Mouse (Mus musculus): ENCODE results near the gene Rbms3.

Rbms3 gene

DNA sequence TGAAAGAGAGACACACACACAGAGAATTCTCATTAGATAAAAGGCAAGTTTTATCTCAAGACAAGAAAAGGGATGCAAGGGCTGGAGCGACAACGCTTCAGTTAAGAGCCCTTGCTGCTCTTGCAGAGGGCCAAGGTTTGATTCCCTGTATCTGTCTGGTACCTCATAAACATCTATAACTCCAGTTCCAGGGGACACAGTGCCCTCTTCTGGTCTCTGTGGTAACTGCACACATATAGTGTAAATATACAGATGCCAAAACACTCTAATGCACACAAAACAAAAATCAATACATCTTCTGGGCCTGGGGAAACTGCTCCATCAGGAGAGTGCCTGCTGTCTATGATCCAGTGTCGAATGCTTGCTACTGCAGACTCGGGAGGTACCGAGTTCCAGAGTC lies 145.3 kb downstream of the Rbms3 start:
- no peak for DNase-seq (ENCODE audit: low read depth, low spot score)

DNA sequence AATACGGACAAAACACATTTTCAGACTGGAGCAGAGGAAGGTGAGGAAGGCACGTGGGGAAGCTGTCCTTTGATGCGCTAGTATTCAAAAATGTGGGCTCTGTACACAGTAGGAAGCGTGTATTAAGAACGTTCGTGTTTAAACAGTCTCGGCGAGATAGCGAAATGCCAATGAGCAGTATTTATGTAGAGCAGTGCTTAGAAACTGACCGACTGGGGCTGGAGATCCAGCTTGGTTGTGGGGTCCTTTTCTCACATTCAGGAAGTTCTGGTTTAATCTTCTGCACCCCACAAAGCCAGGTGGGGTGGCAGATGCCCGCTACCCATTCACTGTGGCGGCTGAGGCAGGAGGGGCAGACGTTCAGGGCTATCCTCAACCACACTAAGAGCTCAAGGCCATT lies 153.0 kb downstream of the Rbms3 start:
- DNase-seq (ENCODE audit: low read depth, low spot score), result no peak

DNA sequence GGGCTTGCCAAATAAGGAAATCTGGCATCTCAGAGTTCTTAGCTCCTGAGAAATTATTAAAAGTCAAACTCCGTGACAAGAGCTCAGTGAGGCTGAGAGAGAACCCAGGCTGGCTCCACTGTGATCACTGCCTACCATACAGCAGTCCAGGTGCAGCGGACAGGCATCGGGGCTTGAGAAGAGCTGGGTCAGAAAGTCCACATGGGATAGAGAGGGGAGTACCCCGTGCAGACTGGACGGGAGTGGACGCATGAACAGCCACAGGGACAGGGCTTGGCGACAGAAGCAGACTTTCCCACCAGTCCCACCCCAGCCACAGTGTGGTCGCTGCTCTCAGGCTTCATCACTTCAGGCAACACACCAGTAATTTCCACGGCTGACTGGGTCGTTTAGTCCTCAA lies 176.9 kb downstream of the Rbms3 start:
- no peak for DNase-seq (ENCODE audit: low read depth, low spot score)

DNA sequence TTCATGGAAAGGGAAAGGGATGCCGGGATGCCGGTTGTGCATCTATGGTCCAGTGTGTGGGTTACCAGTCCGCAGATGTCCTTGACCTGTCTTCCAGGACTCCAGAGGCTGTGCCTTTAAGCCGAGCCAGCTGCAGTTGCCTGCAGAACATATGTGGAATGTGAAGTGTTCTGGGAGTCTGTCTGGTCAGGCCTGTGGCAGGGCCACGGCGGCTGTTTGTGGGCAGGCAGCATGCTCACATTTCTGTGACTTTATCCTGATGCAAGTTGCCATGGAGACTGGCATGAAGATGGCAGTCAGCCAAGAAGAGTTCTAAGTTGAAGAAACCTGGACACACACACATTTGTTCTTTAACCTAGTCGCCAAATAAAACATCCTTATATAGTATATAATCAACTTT lies 187.1 kb downstream of the Rbms3 start:
- DNase-seq (ENCODE audit: low read depth, low spot score), result no peak

DNA sequence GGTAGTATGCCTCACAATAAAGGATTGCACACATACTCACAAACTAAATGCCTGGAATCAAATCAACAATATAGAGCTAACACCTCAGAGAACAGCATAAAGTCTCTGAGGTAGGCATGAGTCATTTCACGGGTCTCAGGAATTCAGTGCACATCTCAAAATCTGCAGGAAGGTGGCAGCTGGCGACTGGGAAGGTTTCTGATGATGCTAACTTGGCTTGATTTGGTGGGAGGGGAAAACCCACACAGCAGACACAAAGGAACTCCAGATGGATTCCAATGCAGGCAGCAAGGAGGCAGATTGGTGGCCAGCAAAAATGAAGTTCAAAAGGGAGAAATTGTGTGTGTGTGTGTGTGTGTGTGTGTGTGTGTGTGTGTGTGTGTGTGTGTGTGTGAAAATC lies 193.9 kb downstream of the Rbms3 start:
- DNase-seq (ENCODE audit: low read depth, low spot score), result no peak

DNA sequence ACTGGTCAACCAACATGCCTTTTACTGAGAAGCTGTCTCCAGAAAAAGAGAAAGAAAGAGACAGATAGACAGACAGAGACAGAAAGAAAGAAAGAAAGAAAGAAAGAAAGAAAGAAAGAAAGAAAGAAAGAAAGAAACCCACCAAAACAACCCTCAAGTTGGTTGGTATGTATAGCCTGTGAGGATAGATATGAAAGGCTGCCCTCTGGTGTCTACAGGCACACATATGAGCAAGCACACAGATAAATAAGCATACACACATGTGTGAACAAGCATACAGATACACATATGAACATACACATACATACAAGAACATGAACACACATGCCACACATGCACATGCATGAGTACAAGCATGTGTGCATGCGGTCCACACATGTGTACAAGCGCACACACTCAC lies 199.0 kb downstream of the Rbms3 start:
- DNase-seq (ENCODE audit: low read depth, low spot score), result no peak

DNA sequence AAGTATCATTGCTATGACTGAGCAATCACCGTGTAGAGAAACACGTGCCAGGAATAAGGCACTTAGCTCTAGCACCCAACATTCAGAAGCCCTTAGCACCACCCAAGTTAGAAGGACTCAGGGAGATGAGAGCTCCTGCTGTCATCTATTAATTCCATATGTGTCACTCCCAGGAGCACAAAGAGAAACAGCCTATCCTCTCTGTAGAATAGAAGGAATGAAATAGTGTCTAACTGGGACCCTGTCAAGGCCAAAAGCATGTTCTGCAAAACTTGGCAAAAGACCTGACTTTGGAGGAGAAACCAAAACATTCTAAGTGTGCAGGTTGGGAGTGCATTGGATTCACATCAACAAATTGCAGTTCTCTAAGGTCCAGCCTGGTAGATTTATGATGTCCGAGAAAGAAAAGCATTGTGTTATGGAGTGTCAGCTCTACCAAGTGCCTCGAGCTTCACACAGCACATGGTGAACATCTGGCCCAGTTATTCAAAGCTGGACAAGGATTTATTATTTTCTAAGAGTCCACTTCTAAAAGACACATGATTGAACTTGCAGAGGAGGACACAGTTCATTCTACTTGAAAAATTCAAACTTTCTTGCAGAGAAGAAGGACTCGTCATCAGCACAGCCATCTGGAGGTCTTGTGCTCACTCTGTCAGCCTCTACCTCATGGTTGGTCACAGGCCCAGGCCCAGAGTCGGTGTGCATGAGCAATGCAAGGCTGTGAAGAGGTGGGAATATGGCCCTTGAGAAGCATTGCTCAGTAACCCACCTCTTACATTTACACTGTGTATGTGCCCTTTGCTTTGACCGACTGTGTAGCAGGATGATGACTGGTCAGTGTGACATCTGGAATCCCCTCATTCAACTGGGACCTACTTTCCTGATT lies 200.3 kb downstream of the Rbms3 start:
- DNase-seq (ENCODE audit: low read depth, low spot score), result no peak

DNA sequence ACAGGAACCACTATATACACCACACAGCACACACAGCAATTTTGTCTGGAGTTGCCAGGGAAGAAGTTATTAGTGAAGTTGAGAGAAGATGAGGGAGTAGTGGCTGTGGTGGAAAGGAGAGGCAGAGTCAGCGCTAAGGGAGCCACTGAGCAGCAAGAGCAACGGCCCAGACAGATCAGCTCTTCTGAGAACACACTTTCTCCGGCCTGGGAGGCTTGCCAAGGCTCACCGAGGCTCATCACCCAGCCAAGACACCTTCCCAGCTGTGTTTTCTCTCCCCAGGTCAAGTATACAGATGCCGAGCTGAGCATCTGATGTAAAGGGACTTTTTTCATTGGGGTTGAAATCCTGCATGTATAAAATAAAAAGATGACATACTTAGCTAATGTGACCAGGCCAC lies 206.5 kb downstream of the Rbms3 start:
- DNase-seq (ENCODE audit: low read depth, low spot score), result no peak

DNA sequence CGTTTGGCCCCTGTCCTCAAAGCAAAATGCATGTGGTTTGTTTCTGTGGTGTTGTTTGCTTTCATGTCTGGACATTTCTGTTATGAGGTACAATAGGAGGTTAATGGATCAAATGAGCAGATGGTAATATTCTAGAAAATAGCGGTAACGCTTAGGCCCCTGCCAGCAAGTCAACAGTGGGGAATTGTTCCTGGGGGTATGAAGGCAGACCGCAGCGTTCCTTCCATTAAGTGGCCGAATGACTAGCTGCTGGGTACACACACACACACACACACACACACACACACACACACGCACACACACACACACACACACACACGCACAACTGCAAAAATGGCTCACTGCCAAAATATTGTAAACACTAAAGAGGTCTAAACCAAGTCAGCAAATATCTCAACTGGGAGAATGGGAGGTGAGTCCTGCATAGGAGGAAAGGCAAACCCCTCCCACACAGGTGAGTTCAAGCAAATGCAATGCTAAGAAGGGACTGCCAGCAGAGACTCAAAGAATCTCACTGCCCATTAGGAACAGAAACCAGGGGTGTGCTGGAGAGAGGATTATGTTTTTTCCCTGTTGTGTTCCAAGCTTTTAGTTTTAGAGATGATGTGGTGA lies 209.7 kb downstream of the Rbms3 start:
- DNase-seq (ENCODE audit: low read depth, low spot score), result no peak

DNA sequence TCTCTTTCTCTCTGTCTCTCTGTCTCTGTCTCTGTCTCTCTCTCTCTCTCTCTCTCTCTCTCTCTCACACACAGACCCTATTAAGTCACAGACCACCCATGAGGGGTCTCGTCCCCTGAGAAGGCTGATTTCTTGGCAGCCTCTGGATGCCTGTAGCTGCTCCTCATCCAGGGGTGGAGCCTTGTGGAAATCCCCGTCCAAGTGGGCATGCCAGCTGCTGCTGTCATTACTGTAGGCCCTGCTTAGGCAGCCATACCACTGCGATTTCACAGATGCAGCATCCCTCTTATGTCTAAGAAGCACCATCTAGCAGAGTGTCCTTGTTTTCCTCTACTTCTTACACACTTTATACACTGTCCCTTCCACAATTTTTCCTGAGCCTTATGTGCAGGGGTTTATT lies 216.5 kb downstream of the Rbms3 start:
- no peak for DNase-seq (ENCODE audit: low read depth, low spot score)

DNA sequence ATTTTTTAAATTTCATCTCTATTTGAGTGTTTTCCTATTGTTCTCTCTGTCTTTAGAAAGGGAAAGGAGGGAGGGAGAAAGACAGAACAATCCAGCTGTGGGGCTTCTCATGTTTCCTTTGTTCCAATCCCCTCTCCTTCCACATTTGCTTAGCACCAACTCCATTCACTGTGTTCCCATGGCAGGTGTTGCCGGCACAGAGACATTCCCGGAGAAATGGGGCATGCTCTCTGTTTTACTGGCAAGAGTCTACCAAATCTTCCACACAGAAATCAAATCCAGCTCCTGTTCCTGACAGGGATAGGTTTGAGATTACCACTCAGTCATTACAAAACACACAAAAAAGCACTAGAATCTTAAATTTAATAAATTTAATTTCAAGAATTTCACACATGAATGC lies 217.1 kb downstream of the Rbms3 start:
- DNase-seq (ENCODE audit: low read depth, low spot score), result no peak

DNA sequence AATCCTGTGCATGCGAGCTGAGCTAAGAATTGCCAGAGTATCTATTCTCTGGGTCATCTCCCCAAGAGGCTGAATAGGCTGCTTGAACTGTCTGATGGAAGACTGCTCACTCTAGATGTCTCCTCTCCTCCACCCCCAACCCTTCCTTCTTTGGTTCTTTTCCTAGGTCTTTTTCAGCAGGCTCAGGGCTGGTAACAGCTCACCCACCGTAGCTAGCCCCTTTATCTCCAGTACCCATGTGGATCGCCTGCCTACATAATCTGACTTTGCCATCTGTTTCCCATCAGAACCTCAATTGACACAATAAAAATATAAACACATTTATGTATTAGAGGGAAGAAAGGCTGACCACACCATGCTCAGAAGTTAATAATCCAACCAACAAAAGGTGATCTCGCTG lies 225.1 kb downstream of the Rbms3 start:
- DNase-seq (ENCODE audit: low read depth, low spot score), result no peak

DNA sequence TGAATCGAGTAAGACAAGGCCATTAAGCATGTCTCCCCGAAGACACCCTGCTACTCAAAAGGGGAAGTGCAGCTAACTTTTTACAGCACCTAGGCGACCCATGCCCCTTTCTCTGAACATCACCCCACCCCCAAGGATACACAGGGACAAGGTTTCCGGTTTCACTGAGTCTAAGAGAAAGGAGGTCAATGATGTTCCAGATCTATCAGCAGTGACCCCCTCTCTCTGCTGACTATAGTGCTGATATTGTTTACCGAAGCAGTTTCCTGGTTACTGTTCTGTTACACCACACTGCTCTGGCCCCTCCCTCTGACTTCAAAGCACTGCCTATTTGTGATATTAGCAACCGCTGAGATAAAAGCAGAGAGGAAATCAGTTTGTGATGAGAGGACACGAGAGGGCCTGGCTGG lies 229.4 kb downstream of the Rbms3 start:
- DNase-seq (ENCODE audit: low read depth, low spot score), result no peak

DNA sequence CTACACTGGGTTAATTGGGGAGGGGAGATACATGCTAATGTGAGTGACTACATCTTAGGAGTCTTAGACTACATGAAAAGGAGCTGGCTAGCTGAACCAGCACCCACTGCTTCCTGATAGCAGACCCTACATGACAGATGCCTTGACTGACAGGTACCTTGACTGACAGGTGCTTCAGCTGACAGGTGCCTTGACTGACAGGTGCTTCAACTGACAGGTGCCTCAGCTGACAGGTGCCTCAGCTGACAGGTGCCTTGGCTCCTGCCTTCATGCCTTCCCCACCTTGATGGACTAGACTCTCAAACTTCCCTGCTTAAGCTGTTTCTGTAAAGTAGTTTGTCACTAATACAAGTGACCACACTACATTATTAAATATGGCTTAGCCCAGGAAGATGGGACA lies 232.6 kb downstream of the Rbms3 start:
- DNase-seq (ENCODE audit: low read depth, low spot score), result no peak

DNA sequence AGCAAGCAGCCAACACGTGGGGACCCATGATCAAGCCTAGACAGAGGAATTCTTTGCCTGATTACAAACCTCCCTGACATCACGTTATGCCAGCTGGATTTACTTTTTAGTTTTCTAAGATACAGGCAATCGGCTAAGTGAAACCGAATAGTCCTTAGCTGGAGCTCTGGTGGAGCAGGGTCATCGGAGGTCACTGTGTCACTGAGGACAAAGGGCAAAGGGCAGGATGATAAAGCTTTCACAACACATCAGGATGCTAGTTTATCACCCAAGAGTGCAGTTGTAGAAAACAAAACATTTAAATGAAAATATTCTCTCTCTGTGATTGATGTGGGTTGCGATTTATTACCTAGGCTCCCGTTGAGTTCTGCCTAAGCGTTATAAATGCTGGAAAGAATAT lies 233.1 kb downstream of the Rbms3 start:
- DNase-seq (ENCODE audit: low read depth, low spot score), result no peak

DNA sequence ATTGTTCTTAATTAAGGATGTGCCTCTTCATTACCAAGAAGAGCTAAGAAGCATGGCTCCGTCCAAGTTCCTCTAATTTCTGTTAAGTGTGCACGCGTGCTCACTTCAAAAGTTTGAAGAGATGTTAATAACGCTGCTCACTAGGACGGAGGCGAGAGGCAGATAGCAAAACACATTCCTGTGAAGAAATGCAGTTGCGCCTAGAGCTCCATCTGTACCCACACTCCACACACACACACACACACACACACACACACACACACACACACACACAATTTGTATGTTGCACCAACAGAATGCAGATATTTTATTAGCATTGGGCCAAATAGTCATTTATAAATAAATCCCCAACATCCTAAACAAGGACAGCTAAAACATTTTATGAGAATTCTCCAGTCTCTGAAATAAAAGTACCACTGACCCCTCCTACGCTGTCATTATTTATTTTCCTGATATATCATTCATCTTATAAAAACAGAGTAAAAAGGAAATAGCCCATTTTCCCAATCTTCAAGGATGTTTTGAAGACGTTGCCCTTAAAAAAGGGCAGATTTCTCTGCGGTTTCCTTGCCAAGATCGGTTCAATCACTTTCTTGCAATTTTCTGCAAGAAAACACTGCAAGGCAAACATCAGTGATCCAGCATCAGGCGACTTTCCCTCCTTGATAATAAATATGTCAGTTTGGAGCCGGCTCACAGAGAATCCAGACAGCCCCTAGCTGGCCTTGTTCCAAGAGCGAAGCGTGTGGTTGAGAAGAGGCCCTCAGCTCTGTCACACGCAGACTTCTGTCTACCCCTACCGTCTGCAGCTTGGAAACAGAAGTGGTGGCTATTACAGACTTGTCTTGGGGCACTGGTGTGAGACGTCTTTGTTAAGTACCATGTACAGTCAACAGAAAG lies 235.8 kb downstream of the Rbms3 start:
- no peak for DNase-seq (ENCODE audit: low read depth, low spot score)

DNA sequence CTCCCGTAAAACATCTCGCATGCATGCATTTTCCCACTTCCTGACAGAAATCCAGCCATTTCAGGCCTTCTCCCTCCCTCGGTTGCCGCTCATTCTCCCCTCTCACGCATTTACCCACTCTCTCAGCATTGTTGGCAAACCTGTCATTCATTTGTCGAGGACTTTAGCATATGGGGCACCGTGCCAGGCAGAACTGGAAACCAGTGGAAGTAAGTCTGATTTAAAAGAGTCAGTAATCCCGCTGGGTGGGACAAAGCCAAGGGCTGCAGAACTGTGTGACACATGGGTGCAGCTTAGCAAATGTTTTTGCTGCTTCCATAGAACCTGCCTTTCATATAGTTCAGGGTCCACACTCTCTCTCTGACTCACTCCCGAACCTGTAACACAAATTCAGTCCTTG lies 241.7 kb downstream of the Rbms3 start:
- no peak for DNase-seq (ENCODE audit: low read depth, low spot score)

DNA sequence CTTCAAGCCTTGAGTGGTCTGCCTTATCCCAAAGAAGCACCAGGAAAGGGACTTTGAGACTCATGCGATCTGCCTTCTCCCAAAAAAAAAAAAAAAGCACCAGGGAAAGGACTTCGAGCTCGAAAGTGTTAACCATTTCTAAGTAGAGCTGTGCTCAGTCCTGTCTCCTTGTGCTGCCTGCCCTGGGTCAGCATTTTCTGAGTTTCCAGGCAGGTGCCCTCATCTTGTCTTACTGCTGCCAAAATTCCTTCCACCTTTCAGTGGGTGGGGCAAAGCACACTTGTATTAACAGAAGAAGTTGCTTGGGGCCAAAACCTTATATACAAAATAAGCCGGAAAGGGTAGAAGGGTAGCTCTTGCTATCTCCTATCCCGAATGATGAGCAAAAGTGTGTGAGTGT lies 248.8 kb downstream of the Rbms3 start:
- no peak for DNase-seq (ENCODE audit: low read depth, low spot score)

DNA sequence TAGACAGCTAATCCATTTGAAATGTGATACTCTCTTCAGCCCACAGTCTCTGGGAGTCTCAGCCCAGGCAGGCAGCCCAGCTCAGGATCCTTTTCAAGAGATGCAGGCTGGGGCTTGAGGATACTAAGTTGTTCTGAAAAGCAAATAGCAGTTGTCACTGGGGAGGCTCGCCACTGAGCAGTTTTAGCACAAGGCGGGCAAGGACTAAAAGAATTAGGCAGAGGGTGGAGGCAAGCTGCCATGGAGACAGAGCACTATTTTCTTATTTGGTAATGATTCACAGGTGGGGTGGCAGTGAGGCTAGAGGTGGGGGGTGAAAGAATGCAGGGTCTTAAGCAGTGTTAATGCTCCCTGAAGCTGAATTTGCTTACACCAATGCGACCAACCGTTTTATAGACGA lies 249.6 kb downstream of the Rbms3 start:
- DNase-seq (ENCODE audit: low read depth, low spot score), result no peak

DNA sequence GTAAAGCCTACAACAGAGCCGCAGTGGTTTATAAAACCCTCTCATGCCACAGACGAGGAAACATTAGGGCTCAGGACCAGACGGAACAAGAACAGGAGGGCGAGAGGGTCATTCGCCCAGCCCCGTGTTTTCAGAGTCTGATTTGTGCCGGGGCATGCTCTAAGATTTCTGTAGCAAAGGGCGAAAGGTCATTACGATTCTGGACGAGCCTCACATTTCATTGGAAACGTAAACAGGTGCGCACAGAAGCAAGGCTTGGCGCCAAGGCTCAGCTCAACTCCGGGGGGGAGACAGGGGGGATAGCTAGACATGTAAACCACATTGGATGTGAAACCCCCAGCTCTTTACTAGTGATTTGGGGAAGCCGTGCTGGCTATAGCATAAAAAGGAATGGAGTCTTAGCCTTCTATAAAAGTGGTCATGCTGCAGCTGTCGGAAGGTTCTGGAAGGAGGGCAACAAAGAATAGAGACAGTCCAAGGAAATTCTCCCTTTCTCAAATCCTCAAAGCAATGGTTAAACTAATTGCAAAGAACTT lies 250.2 kb downstream of the Rbms3 start:
- DNase-seq (ENCODE audit: low read depth, low spot score), result no peak

DNA sequence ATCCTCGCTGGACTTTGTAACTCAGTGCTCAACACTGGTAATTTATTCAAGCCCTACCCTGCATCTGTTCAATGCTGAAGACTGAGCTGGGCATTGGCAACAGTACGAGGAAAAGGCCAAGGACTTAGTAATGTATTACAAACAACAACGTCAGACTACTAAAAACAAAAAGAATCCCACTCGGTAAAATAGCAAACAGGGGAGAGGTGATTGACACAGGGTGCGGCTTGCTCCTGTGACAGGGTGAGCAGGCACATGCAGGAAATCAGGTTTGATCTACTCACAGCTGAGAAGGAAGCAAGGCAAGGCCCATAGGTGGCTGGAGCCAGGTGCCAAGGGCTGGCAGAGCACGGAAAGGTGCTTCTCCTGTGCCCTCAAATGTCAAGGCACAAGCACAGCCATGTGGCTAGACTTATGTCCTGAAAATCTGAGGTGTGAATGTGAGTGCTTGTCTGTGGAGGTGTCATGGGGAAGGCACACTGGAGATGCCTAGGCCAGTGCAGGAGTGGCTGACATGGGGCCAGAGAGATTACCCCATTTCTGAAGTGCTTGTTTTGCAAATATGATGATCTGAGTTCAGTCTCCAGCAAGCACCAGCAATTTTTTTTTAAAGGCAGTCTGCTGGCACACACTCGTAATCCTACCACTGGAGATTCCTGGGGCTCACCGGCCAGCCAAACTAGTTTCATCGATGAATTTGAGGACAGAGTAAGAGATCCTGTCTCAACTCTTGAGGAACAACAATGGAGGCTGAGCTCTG lies 251.4 kb downstream of the Rbms3 start:
- DNase-seq (ENCODE audit: low read depth, low spot score), result no peak
